Mouse (Mus musculus) 416B (cell line): ENCODE data around the gene Prkg1.

ENCODE experiments used
- DNase-seq: peaks from one replicate; pipeline ENCODE4 v3.0.0; 2011; ENCODE audit warnings: low read depth

Gene Prkg1

DNA sequence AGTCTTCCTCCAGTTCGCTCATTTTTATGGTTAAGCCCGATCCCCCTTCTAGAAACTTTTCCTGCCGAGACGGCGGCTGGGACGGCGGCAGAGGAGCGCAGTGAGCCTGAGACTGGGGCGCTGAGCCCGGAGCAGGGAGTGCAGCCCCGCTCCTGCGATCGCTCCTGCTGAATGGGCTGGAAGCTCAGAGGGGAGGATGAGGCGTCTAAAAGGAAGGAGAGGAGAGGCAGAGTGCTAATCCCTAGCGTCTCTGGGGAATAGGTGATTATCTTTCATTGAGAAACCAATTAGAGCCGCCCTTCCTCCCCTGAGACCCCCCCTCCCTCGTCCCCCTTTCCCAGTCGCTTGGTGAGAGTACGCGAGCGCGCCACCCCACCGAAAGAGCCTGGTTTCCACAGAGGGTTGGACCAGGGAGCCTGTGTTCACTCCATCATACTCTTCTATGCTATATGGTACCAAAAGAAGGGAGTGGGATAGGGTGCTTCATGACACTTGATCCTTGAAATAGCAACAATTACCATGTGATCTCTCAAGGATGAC lies at the start of gene Prkg1:
Prkg1 (minus strand) TSS at position 233 of the 540 bp plus-strand sequence.
- peak; percentile 35 for DNase-seq

GRCm38 (mm10) chr19:31813087-31813486 lies 48.3 kb upstream of the Prkg1 start:
- peak; percentile 43 for DNase-seq

DNA sequence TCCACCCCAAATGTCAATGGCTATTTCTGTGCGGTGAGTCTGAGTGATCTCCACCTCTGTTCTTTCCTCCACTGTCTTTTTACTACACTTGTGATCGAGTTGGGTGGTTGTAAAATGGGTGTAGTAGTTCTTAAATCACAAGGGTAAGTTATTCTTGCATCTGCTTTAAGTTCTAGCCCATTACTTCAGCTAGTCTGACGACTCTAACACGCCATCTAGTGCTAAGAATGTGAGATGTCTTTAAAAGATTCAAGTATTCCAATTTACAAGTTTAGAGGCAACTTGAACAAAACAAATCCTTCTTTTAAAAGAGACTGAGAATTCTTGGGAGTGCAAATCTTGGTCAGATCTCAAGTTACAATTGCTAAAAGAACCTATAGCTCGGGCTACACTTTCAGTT lies 46.5 kb upstream of the Prkg1 start:
- peak; percentile 67 for DNase-seq

DNA sequence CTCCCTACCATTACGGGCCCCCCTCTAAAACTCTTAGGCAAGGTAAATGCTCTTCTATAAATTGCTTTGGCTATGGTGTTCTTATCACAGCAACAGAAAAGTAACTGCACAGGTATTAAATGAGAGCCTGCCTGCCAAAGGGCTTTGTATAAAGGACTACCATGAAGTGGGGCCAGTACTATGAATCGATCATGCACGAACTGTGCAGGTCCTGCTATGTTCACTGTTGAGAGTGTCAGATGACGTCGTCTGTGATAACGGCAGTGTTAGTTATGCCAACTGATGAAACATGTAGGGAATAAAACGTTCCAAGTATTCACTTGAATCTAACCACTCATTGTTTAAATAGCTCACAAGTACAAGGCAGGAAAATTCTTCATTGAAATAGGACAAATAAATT lies 40.6 kb upstream of the Prkg1 start:
- no peak for DNase-seq

DNA sequence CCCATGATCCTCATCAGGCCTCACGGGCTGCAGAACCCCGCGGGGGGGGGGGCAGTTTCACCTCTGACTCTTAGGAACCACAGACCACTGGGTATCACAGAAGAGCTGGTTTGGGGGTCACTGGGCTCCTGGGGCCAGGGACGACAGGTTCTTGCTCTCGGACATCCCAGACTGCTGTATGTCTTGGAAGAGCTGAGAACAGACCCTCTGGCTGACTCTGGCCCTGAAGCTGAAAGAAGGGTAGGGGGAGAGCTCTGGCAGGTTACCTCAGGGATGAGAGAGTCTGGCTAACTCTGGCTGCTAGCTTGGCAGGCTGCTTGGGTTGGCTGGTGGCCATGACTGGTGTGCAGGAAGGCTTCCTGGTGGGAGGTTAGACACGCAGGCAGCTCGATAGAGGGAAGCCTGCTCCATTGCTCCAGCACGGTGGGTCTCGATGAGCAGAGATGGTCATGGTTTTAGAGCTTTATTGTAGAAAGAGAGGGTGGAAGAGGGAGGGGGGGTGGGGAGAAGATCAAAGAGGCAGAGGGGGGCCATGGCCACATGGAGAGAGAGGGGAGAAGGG lies 30.7 kb upstream of the Prkg1 start:
- DNase-seq, result no peak

DNA sequence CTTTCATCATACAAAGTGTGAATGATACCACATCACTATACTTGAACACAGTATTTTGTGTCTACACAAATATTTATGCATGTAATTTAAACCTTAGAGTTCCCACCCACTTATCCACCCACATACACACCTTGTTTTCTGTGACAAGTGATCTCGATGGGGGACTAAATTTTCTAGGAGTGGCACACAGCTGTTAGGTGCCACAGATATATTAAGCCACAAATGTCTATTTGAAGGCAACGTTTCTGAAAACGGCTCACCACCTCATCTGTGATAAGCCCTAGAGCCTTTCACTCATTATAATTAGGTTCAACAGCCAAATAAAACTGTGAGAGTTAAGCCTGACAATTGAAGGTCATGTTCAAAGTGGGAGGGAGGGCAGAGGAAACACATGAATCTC lies 26.9 kb upstream of the Prkg1 start:
- no peak for DNase-seq

GRCm38 (mm10) chr19:31781521-31782018 lies 16.7 kb upstream of the Prkg1 start:
- peak; percentile 75 for DNase-seq

GRCm38 (mm10) chr19:31781077-31781476 lies 16.2 kb upstream of the Prkg1 start:
- peak; percentile 87 for DNase-seq

DNA sequence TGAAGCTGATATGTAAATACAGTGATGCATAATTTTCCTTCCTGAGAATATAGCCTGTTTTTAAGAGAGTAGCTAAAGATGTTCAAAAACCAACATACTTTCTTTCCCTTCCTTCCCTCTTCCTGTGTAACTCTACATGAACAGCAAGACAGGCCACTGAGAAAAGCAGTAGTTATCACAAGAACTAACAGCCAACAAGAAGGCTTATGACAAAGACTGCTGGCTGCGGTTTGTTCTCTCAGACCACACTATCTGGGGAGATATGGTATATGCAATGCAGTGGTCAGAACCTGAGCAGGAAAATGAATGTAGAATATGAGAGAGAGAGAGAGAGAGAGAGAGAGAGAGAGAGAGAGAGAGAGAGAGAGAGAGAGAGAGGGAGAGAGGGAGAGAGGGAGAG lies 15.4 kb upstream of the Prkg1 start:
- DNase-seq, result peak; percentile 63

GRCm38 (mm10) chr19:31779021-31779420 lies 14.2 kb upstream of the Prkg1 start:
- no peak for DNase-seq

GRCm38 (mm10) chr19:31767004-31767403 lies 2.2 kb upstream of the Prkg1 start:
- peak; percentile 59 for DNase-seq

DNA sequence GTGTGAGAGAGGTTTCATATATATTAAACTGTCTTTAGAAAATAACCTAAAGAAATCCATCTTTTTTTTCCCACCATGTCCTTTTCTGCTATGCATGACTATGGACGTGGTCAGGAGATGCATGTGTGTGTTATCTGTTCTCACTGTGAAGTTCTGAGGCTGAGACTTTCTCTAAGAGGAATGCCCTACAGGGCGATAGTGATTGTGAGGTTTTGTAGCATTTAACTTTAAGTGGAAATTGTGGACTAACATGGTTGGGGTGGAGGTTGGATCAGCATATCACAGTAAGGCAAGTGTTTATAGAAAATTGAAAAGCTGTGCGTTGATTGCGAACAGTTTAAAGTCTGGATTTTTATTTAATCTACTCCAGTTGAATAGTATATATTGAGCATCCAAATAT lies 618 bp upstream of the Prkg1 start:
- peak; percentile 12 for DNase-seq

GRCm38 (mm10) chr19:31763951-31764800 lies 657 bp downstream of the Prkg1 start:
- DNase-seq, result peak; percentile 17

DNA sequence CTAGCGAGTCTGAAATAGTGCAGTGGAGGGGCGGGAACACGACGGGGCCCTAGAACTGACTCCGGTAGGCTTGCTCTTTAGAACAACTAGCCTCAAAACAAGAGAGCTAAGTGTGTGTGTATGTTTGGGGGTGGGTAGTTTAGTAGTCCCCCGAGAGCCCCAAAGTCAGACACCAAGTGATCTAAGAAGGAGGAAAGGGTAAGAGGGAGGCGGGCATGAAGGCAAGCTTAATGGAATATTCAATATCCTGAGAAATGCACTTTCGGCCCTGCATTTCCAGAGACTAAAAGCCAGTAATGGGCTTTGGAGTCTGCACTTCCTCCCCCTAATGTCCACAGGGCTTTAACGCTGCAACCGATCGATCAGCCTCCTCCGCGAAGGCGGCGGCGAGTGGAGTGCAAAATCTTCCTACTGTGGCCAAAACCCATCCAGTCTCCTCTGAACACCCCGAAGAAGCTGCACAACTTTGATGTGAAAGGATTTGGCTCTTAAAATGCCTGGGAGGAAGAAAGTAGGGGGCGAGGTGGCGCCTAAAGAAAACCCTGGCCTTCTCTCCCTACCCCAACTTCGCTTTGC lies 1.5 kb downstream of the Prkg1 start:
- no peak for DNase-seq

- no peak for DNase-seq
Observed at GRCm38 (mm10) chr19:31762411-31763245, 2.2 kb downstream of the Prkg1 start.

DNA sequence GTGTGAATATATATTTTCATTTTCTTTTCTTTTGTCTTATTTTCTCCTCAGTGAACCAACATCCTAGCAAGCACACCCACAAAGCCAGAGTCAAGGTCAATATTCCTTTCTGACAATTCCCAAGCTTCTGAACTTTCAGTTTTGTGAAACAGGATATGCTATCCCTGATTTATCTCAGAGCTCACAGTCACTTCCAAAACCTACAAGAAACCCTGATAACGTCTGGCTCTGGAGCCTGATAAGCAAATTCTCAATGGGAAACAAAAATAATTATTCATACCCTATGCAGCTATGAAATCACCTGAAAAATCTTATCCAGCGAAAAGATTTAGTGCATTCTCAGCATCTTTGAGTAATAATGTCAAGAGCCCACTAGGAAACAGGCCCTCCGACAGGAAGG lies 5.0 kb downstream of the Prkg1 start:
- no peak for DNase-seq

DNA sequence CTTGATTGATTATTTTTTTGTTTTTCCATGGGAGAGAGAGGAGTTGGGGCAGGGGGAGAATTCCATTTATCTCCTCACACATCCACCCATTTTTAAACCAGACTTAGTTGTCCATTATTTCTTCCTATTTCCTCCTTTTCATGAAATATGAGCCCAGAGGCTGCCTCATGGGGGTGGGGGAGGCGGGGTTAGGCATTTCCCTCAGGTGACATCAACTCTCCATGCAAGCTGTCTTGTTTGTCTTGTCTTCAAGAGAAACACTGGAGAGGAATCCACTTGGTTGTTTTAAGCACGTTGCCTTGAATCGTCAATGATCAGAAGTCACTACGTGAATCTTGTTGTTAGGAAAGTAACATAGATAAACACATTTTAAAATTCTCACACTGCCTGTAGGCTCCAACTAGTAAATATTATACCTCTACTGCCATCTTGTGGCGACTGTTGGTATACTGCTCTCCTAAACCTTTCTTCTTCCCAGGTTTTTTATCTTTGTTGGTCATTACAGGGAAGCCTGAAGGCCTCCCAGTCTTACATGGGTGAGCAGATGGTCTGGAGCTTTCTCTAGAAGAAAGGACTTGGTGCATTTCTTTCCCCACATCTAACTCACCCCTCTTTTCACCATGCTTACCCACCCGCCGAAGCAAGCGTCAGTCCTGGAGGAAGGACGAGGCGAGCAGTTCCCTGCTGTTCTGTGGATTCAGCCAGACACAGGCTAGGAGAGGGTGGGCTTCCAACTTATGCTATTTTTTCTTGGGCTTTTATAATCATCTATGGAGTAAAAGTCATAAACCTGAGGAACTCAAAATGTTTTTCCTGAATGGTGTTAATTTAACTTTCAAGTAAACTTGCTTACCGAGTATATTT lies 8.7 kb downstream of the Prkg1 start:
- DNase-seq, result peak; percentile 67

- DNase-seq, result no peak
Observed at GRCm38 (mm10) chr19:31754642-31755287, 10.1 kb downstream of the Prkg1 start.

DNA sequence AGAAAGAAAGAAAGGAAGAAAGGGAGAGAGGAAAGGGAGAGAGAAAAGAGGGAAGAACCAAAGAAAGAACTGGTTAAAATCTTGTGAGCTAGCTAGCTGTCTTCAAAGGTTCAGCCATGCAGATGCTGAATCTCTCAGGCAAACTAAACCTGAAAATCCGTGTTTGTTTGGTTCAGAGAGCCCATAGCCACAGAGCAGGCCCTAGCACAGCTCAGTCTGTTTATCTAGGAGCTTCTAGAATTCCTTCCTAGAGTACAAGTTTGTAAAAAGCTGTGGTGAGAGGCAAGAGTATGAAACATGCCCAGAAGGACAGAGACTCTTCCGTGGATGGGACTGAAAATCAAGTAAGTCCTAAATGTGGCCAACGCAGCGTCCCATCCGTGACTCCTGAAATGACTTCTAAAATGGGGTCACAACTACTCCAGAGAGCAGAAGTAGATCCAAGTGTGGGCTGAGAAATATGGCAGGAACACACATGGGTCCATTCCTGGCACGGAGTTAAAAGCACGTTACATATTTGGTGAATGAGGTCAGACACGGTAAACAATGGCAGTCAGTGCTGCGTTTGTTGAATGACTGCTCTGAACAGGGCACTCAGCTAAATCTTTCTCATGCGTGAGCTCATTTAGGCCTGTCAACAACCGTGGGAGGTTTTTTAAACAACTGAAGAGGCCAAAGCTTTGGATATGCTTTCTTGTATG lies 13.7 kb downstream of the Prkg1 start:
- DNase-seq, result no peak

DNA sequence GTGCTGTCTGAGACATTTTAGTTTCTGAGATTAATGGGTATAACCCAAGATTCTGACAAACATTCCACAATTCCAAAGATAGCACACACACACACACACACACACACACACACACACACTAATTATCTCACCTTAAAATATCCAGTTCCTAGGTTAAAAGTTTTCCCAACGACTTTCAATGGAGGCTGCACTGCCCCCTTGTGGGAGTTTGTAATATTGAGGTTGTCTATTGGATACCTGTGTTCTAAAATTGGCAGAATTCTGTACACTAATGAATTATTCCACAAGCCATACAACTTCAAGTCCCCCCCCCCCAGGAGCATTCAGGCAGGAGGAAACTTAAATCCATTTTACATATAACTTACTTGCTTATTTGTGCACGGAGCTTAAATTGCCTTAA lies 18.2 kb downstream of the Prkg1 start:
- DNase-seq, result peak; percentile 35
